Mouse (Mus musculus): Measurements from ENCODE around the gene Hid1. TPM values are rescaled to one million over a fixed set of nuclear protein-coding genes. Genes with fewer than 3 reads are reported as not detected.

Gene Hid1
- polyA plus RNA-seq, 1 experiment: 102 TPM

- no peak overlapping the region for H3K27ac ChIP-seq (ENCODE audit: insufficient read depth, low read length)
- TF ChIP-seq POLR2A (IDR thresholded peaks at IDR 0.05; ENCODE audit: extremely low read depth, insufficient read depth, low read length) (no peak), CTCF (IDR thresholded peaks at IDR 0.05; ENCODE audit: extremely low read depth, insufficient read depth, low read length) (no peak)
Observed at GRCm38 (mm10) chr11:115377854-115378253, 10.3 kb upstream of the Hid1 start.

GRCm38 (mm10) chr11:115377254-115377653 is 9.7 kb upstream of the Hid1 start:
- TF ChIP-seq POLR2A (IDR thresholded peaks at IDR 0.05; ENCODE audit: extremely low read depth, insufficient read depth, low read length) (no peak), CTCF (IDR thresholded peaks at IDR 0.05; ENCODE audit: extremely low read depth, insufficient read depth, low read length) (no peak)
- H3K27ac ChIP-seq (ENCODE audit: insufficient read depth, low read length): no peak overlapping the region
- no peak overlapping the region for H3K4me3 ChIP-seq (ENCODE audit: insufficient read depth, low read length)
- peaks cover 8% of the 10 kb centered on the region for H3K4me1 ChIP-seq (ENCODE audit: control insufficient read depth, insufficient read depth, low read length)

More at GRCm38 (mm10) chr11:115377854-115378253, 10.3 kb upstream of the Hid1 start:
- Histone ChIP-seq H3K4me1 (ENCODE audit: control insufficient read depth, insufficient read depth, low read length) (peaks cover 8% of the 10 kb centered on the region), H3K4me3 (ENCODE audit: insufficient read depth, low read length) (no peak overlapping the region)

- peaks cover 8% of the 10 kb centered on the region for H3K4me1 ChIP-seq (ENCODE audit: control insufficient read depth, insufficient read depth, low read length)
- no peak overlapping the region for H3K27ac ChIP-seq (ENCODE audit: insufficient read depth, low read length)
- TF ChIP-seq POLR2A (IDR thresholded peaks at IDR 0.05; ENCODE audit: extremely low read depth, insufficient read depth, low read length) (no peak), CTCF (IDR thresholded peaks at IDR 0.05; ENCODE audit: extremely low read depth, insufficient read depth, low read length) (no peak)
- no peak overlapping the region for H3K4me3 ChIP-seq (ENCODE audit: insufficient read depth, low read length)
Observed at GRCm38 (mm10) chr11:115376722-115377121, 9.2 kb upstream of the Hid1 start.

GRCm38 (mm10) chr11:115374695-115375425 is 7.3 kb upstream of the Hid1 start:
- Histone ChIP-seq H3K4me1 (ENCODE audit: control insufficient read depth, insufficient read depth, low read length) (peaks cover 8% of the 10 kb centered on the region), H3K27ac (ENCODE audit: insufficient read depth, low read length) (peak overlapping the region; percentile 32), H3K4me3 (ENCODE audit: insufficient read depth, low read length) (peak overlapping the region; percentile 31)
- TF ChIP-seq POLR2A (IDR thresholded peaks at IDR 0.05; ENCODE audit: extremely low read depth, insufficient read depth, low read length): no peak

- peaks cover 8% of the 10 kb centered on the region for H3K4me1 ChIP-seq (ENCODE audit: control insufficient read depth, insufficient read depth, low read length)
- peak overlapping the region; percentile 31 for H3K4me3 ChIP-seq (ENCODE audit: insufficient read depth, low read length)
- peak overlapping the region; percentile 32 for H3K27ac ChIP-seq (ENCODE audit: insufficient read depth, low read length)
- TF ChIP-seq CTCF (IDR thresholded peaks at IDR 0.05; ENCODE audit: extremely low read depth, insufficient read depth, low read length) (no peak), POLR2A (IDR thresholded peaks at IDR 0.05; ENCODE audit: extremely low read depth, insufficient read depth, low read length) (peak; percentile 72)
Observed at GRCm38 (mm10) chr11:115373805-115374694, 6.5 kb upstream of the Hid1 start.

GRCm38 (mm10) chr11:115372737-115373136 is 5.2 kb upstream of the Hid1 start:
- H3K27ac ChIP-seq (ENCODE audit: insufficient read depth, low read length): no peak overlapping the region

GRCm38 (mm10) chr11:115372015-115372414 is 4.5 kb upstream of the Hid1 start:
- peaks cover 8% of the 10 kb centered on the region for H3K4me1 ChIP-seq (ENCODE audit: control insufficient read depth, insufficient read depth, low read length)
- no peak overlapping the region for H3K4me3 ChIP-seq (ENCODE audit: insufficient read depth, low read length)
- H3K27ac ChIP-seq (ENCODE audit: insufficient read depth, low read length): no peak overlapping the region
- TF ChIP-seq POLR2A (IDR thresholded peaks at IDR 0.05; ENCODE audit: extremely low read depth, insufficient read depth, low read length): no peak
- TF ChIP-seq CTCF (IDR thresholded peaks at IDR 0.05; ENCODE audit: extremely low read depth, insufficient read depth, low read length): no peak

More at GRCm38 (mm10) chr11:115372737-115373136, 5.2 kb upstream of the Hid1 start:
- H3K4me1 ChIP-seq (ENCODE audit: control insufficient read depth, insufficient read depth, low read length): peaks cover 8% of the 10 kb centered on the region
- TF ChIP-seq POLR2A (IDR thresholded peaks at IDR 0.05; ENCODE audit: extremely low read depth, insufficient read depth, low read length) (no peak), CTCF (IDR thresholded peaks at IDR 0.05; ENCODE audit: extremely low read depth, insufficient read depth, low read length) (no peak)
- no peak overlapping the region for H3K4me3 ChIP-seq (ENCODE audit: insufficient read depth, low read length)

- Histone ChIP-seq H3K27ac (ENCODE audit: insufficient read depth, low read length) (no peak overlapping the region), H3K4me3 (ENCODE audit: insufficient read depth, low read length) (no peak overlapping the region), H3K4me1 (ENCODE audit: control insufficient read depth, insufficient read depth, low read length) (peaks cover 8% of the 10 kb centered on the region)
- TF ChIP-seq CTCF (IDR thresholded peaks at IDR 0.05; ENCODE audit: extremely low read depth, insufficient read depth, low read length) (no peak), POLR2A (IDR thresholded peaks at IDR 0.05; ENCODE audit: extremely low read depth, insufficient read depth, low read length) (no peak)
Observed at GRCm38 (mm10) chr11:115371354-115371753, 3.8 kb upstream of the Hid1 start.

- H3K27ac ChIP-seq (ENCODE audit: insufficient read depth, low read length): no peak overlapping the region
- TF ChIP-seq POLR2A (IDR thresholded peaks at IDR 0.05; ENCODE audit: extremely low read depth, insufficient read depth, low read length) (no peak), CTCF (IDR thresholded peaks at IDR 0.05; ENCODE audit: extremely low read depth, insufficient read depth, low read length) (no peak)
- peaks cover 8% of the 10 kb centered on the region for H3K4me1 ChIP-seq (ENCODE audit: control insufficient read depth, insufficient read depth, low read length)
- no peak overlapping the region for H3K4me3 ChIP-seq (ENCODE audit: insufficient read depth, low read length)
Observed at GRCm38 (mm10) chr11:115370368-115370767, 2.8 kb upstream of the Hid1 start.

Data from cortical plate, adult 2 months (tissue).